In the genomic region with DNA sequence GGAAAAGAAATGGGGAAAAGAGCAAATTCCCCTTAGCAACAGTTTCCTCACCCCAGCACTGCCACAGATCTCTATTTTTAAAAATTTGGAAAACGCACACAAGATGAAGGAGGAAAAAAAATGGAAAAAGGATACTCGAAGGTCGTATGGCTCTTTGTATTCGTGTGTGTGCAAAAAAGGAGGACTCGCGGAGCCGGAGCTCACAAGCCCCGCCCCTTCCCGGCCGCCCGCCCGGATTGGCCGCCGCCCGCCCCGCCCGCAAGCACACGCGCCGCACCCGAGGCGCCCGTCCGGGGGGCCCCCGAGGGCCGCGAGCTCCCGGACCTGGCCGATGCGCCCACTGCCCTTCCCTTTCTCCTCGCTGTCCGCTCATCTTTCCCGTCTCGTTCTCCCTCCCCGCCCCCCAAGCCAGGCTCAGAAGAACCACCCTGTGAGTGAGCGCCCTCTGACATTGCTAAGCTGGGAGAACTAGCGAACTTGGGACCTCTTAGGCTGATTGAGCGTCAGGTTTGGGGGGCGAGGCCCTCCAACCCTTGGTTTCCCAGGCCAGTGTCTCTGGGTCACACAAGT, we compare ENCODE assay signal across 1 mouse cellular context.
TF ChIP-seq lines count a peak whose summit lies in the region.

Gene 4931414P19Rik, minus strand, starts transcription at position 242 of the 570 bp plus-strand sequence.

TF ChIP-seq in CH12.LX, 34 proteins besides CTCF, POLR2A, EP300 and RAD21 (continued from another document):
- TF ChIP-seq ZMIZ1 (IDR thresholded peaks at IDR 0.05; ENCODE audit: low read depth, low read length) = 0 out of 2 replicates have a peak, but pooled peaks have one; percentile 35
- no peak for TF ChIP-seq PAX5 (IDR thresholded peaks at IDR 0.05; ENCODE audit: low read length)
- TF ChIP-seq KAT2A (IDR thresholded peaks at IDR 0.05; ENCODE audit: insufficient replicate concordance, low read length) = no peak
- no peak for TF ChIP-seq UBTF (IDR thresholded peaks at IDR 0.05; ENCODE audit: low read depth, low read length)
- no peak for TF ChIP-seq E2F4 (IDR thresholded peaks at IDR 0.05; ENCODE audit: insufficient replicate concordance, low read depth, low read length)
- no peak for TF ChIP-seq MXI1 (IDR thresholded peaks at IDR 0.05; ENCODE audit: low read depth, low read length)
- no peak; the same call in 1 of the 2 replicates for TF ChIP-seq POLR2AphosphoS2 (IDR thresholded peaks at IDR 0.05; ENCODE audit: low read depth, low read length)
- TF ChIP-seq ZKSCAN1 (IDR thresholded peaks at IDR 0.05; ENCODE audit: borderline replicate concordance, low read depth, low read length) = no peak
- peak; percentile 11; the same call in 1 of the 2 replicates for TF ChIP-seq IRF4 (IDR thresholded peaks at IDR 0.05; ENCODE audit: low read depth, low read length)
